8 mouse cellular contexts compared by ENCODE assay signal in the genomic region with DNA sequence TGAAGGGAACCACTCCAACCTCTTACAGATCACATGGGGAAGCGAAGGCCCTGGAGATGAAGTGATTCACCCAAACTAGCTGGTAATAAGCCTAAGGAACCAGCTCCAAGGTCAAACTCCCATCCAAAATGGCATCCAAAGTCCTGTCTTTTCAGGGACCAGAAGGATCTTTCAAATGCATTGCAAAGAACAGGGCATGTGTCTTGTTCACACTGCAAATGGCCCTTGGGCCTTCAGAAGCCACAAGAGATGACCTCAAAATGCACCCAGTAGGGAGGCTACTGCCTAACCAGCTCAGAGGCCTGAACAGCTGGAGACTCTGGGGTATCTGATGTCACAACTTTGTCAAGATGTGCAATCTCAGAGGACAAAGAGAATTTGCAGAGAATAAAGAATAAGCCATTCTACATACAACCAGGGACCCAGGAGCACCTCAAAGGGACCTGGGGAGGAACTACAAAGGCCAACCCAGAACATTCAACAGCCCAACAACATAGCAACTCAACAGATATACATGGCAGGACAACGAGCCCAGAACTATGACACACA. TPM values are rescaled to one million over a fixed set of nuclear protein-coding genes. Genes with fewer than 3 reads are reported as not detected.
DNase-seq lines count a peak whose midpoint lies in the region; ATAC-seq and TF ChIP-seq lines count a peak whose summit lies in the region.

No protein-coding gene starts in this region.

- 0 out of 2 replicates have a peak overlapping the region, but pooled peaks have one; percentile 7 for H3K27ac ChIP-seq in left cerebral cortex, adult 2 months
- no peak overlapping the region for H3K27ac ChIP-seq in forebrain, embryonic 11.5 days (ENCODE audit: low read depth, low read length)
- H3K27ac ChIP-seq in intestine, embryonic 16.5 days (ENCODE audit: low read length), result no peak overlapping the region
- H3K27ac ChIP-seq in neural tube, embryonic 15.5 days (replicated peaks), result no peak overlapping the region

- H3K36me3 ChIP-seq in forebrain, embryonic 11.5 days (ENCODE audit: control insufficient read depth, insufficient read depth, low read length), result no peaks in the 10 kb centered on the region
- no peaks in the 10 kb centered on the region for H3K36me3 ChIP-seq in intestine, embryonic 16.5 days (ENCODE audit: control insufficient read depth, insufficient read depth, low read length)
- H3K36me3 ChIP-seq in neural tube, embryonic 15.5 days, result no peaks in the 10 kb centered on the region

- peak overlapping the region; percentile 79; the same call in 1 of the 2 replicates for H3K4me2 ChIP-seq in forebrain, embryonic 11.5 days (ENCODE audit: low read depth, low read length, severe bottlenecking)
- peak overlapping the region; percentile 81 for H3K4me2 ChIP-seq in intestine, embryonic 16.5 days (ENCODE audit: low read depth, low read length)
- H3K4me2 ChIP-seq in neural tube, embryonic 15.5 days, result peak overlapping the region; percentile 73

- peaks cover 6% of the 10 kb centered on the region; the same call in 1 of the 2 replicates for H3K4me1 ChIP-seq in forebrain, embryonic 11.5 days (replicated peaks; ENCODE audit: control insufficient read depth, insufficient read depth, low read length)
- H3K4me1 ChIP-seq in intestine, embryonic 16.5 days (ENCODE audit: control insufficient read depth, insufficient read depth, low read length), result peaks cover 39% of the 10 kb centered on the region
- peaks cover 35% of the 10 kb centered on the region for H3K4me1 ChIP-seq in neural tube, embryonic 15.5 days

- intact Hi-C loops in left cerebral cortex, adult 2 months (cut with DNase I), result loop anchor here (2.0 kb wide), 1 partner anchor 39 kb away; no protein-coding TSS in a partner anchor
- intact Hi-C loops in left cerebral cortex, postnatal 36 days (cut with DNase I), result no loop called here

- H3K4me3 ChIP-seq in left cerebral cortex, adult 2 months, result peak overlapping the region; percentile 16
- H3K4me3 ChIP-seq in forebrain, embryonic 11.5 days (ENCODE audit: low read depth, low read length), result no peak overlapping the region
- peak overlapping the region; percentile 92 for H3K4me3 ChIP-seq in intestine, embryonic 16.5 days (ENCODE audit: low read length)
- H3K4me3 ChIP-seq in neural tube, embryonic 15.5 days (replicated peaks), result peak overlapping the region; percentile 86

- TF ChIP-seq CTCF in left cerebral cortex, adult 2 months (IDR thresholded peaks at IDR 0.05), result no peak

- no peaks in the 10 kb centered on the region for H3K9me3 ChIP-seq in forebrain, embryonic 11.5 days (ENCODE audit: control insufficient read depth, low read length)
- no peaks in the 10 kb centered on the region for H3K9me3 ChIP-seq in intestine, embryonic 16.5 days (ENCODE audit: control insufficient read depth, low read length)
- no peaks in the 10 kb centered on the region for H3K9me3 ChIP-seq in neural tube, embryonic 15.5 days (replicated peaks)

- H3K27me3 ChIP-seq in forebrain, embryonic 11.5 days (ENCODE audit: control insufficient read depth, insufficient read depth, low read length), result no peaks in the 10 kb centered on the region
- H3K27me3 ChIP-seq in intestine, embryonic 16.5 days (replicated peaks; ENCODE audit: control insufficient read depth, insufficient read depth, low read length), result no peaks in the 10 kb centered on the region
- H3K27me3 ChIP-seq in neural tube, embryonic 15.5 days (replicated peaks), result no peaks in the 10 kb centered on the region

- 84% methylated on average over 2 of the region's 2 CpGs for WGBS in forebrain, embryonic 11.5 days
- WGBS in intestine, embryonic 16.5 days, result 78% methylated on average over 2 of the region's 2 CpGs
- WGBS in neural tube, embryonic 15.5 days, result 85% methylated on average over 2 of the region's 2 CpGs

- no peak for DNase-seq in left cerebral cortex, adult 2 months (ENCODE audit: extremely low spot score in 1 of 2, low spot score in 2 of 2)
- no peak for DNase-seq in left cerebral cortex, postnatal 36 days (ENCODE audit: low spot score in 2 of 2)
- DNase-seq in forebrain, embryonic 11.5 days (ENCODE audit: low spot score), result no peak
- DNase-seq in yolk sac, embryonic 10.5 days (ENCODE audit: low spot score), result no peak
- no peak for DNase-seq in kidney, postnatal 14 days

- H3K9ac ChIP-seq in forebrain, embryonic 11.5 days (ENCODE audit: low read length), result no peak overlapping the region
- 0 out of 2 replicates have a peak overlapping the region, but pooled peaks have one; percentile 96 for H3K9ac ChIP-seq in intestine, embryonic 16.5 days (ENCODE audit: low read depth, low read length)
- no peak overlapping the region for H3K9ac ChIP-seq in neural tube, embryonic 15.5 days (replicated peaks)

- ATAC-seq in forebrain, embryonic 11.5 days (replicated peaks; ENCODE audit: low FRiP score), result no peak
- no peak for ATAC-seq in intestine, embryonic 16.5 days
- ATAC-seq in neural tube, embryonic 15.5 days (ENCODE audit: low FRiP score), result no peak
- no peak for ATAC-seq in inflammation-experienced regulatory T-cells, adult 6 months

RNA-seq across cellular contexts. Expression of gene Ksr1, which starts 2.1 kb away (rescaled TPM):
- 10 to 100 TPM; 57.2 to 59.8 TPM for total RNA-seq in left cerebral cortex, adult 2 months (2021)
- total RNA-seq in left cerebral cortex, postnatal 36 days (2021), result 10 to 100 TPM; 53.4 to 70.5 TPM
- 5.2 and 7.2 TPM in 2 replicates for polyA plus RNA-seq in forebrain, embryonic 11.5 days (2014; fragmentation: Nextera tagmentation; extraction: Ambion mirVana)
- 4.1 and 4.6 TPM in 2 replicates for polyA plus RNA-seq in intestine, embryonic 16.5 days (2015; fragmentation: Nextera tagmentation; extraction: Ambion mirVana)
- polyA plus RNA-seq in neural tube, embryonic 15.5 days (2015; fragmentation: Nextera tagmentation; extraction: Ambion mirVana), result 4.5 and 5.8 TPM in 2 replicates
- polyA plus RNA-seq in inflammation-experienced regulatory T-cells, adult 6 months (2017; shearing (Covaris generic)), result 1 to 10 TPM; 3.6 to 4.6 (median 3.9) TPM
